Mouse (Mus musculus) activated CD4-positive, CD25-positive, alpha-beta regulatory T cell (primary cell): Measurements from ENCODE around the gene Map3k7cl. TPM values are rescaled to one million over a fixed set of nuclear protein-coding genes. Genes with fewer than 3 reads are reported as not detected.

Source experiments
- polyA plus RNA-seq, 2 experiments: library from polyadenylated mRNA; unstranded; fragments of 100-300 nt; shearing (Covaris generic); gene quantifications; one replicate each; pipeline ENCODE4 v1.2.1; 2017

Map3k7cl gene
- not detected for polyA plus RNA-seq

DNA sequence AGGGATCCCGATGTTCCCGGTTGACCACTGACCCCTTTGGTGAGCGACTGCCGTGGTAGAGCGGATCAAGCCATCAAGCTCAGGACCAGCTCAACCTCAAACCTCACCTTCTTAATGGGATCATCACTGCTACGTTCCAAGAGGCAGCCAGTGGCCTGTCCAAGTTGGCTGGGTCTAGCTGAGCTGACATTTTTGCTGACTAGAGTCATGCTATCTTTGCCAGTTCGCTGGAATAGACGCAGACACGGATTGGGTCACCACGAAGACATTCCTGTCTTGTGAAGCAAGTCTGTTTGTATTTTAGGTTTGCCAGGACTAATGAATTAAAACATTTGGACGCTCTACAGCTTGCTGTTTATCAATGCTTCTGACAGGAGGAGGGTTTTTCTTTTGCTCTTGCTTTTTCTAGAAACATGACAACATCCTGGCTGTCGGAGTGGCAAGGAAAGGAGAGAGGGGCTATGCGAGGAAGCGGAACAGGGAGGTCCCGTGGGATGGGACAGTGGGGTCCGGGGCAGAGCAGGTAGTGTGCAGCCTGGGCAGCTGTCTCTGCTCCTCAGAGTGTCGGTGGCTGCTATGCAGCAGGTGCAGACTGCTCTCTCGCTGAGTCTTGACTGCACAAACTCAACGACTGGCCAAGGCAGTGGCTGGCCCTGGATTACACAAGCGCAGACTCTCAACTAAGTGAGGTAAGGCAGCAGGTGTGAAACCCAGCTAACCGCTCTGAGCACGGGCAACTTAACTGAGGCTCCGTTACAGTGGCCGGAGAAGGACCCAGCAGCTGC lies at the start of gene Map3k7cl:
Gene Map3k7cl, plus strand, starts transcription at position 424 of the 785 bp plus-strand sequence.

Other genes starting within 250 kb of the Map3k7cl start
- gene N6amt1, start 199.1 kb upstream of the Map3k7cl start, polyA plus RNA-seq, result 10 to 100 TPM; 10.6 to 19.7 TPM
- 10 to 100 TPM; 32.5 to 44.9 TPM for gene Ltn1, start 120.7 kb upstream of the Map3k7cl start, polyA plus RNA-seq
- gene Rwdd2b, start 112.8 kb upstream of the Map3k7cl start, polyA plus RNA-seq, result 10 to 100 TPM; 15.0 to 16.2 TPM
- gene Usp16, start 98.6 kb upstream of the Map3k7cl start, polyA plus RNA-seq, result 10 to 100 TPM; 57.0 to 75.9 TPM
- 100 to 1,000 TPM; 336 to 418 TPM for gene Cct8, start 57.5 kb upstream of the Map3k7cl start, polyA plus RNA-seq
- 1 to 10 TPM; 4.5 to 7.1 TPM for gene Bach1, start 145.6 kb downstream of the Map3k7cl start, polyA plus RNA-seq